Mouse (Mus musculus): ENCODE results near the gene Treml4.

DNA sequence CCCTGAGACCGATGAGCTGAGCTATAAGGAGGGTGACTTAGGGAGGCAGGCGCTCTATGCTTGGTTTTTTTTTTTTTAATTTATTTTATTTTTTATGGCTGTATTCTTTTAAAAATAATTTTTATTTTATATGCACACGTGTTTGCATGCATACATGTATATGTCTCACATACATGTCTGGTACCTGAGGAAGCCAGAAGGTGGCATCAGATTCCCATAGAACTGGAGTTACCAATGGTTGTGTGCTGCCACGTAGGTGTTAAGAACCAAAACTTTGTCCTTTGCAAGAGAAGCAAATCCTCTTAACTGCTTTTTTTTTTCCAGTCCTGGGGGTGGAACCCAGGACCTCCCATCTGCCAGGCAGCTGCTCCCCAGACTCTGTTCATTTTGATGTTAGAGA lies 30.3 kb upstream of the Treml4 start:
- TF ChIP-seq POLR2A (IDR thresholded peaks at IDR 0.05; ENCODE audit: insufficient read length, low read depth): no peak
- no peak for TF ChIP-seq E2F4 (IDR thresholded peaks at IDR 0.05; ENCODE audit: insufficient read depth)
- no peak for TF ChIP-seq USF1 (IDR thresholded peaks at IDR 0.05; ENCODE audit: low read depth)
